Mouse (Mus musculus) midbrain, embryonic 13.5 days (tissue): Measurements from ENCODE around the gene Pald1. TPM values are rescaled to one million over a fixed set of nuclear protein-coding genes. Genes with fewer than 3 reads are reported as not detected.

Experiments used
- ATAC-seq: fragments of 200-750 bp; cut with Nextera tagmentation; 2 replicates; pipeline ENCODE4 v1.8.0; 2017; ENCODE audit warnings: mild to moderate bottlenecking, moderate TSS enrichment, moderate library complexity
- H3K27ac ChIP-seq: fragments of 300-500 bp; sonication (generic); 2 replicates; pipeline ENCODE4 v1.5.1; 2015; ENCODE audit warnings: inconsistent platforms, mild to moderate bottlenecking, moderate library complexity
- H3K27me3 ChIP-seq: fragments of 300-500 bp; sonication (generic); 2 replicates; pipeline ENCODE4 v1.6.1; 2015; ENCODE audit warnings: mild to moderate bottlenecking, inconsistent platforms
- H3K36me3 ChIP-seq: fragments of 300-500 bp; sonication (generic); 2 replicates; pipeline ENCODE4 v1.6.1; 2015; ENCODE audit warnings: mild to moderate bottlenecking, inconsistent platforms
- H3K4me1 ChIP-seq: fragments of 300-500 bp; sonication (generic); replicated peaks from 2 replicates; pipeline ENCODE4 v1.6.1; 2015; ENCODE audit warnings: inconsistent platforms
- H3K4me2 ChIP-seq: fragments of 300-500 bp; sonication (generic); replicated peaks from 2 replicates; pipeline ENCODE4 v1.6.1; 2015; ENCODE audit warnings: moderate library complexity, mild to moderate bottlenecking, inconsistent platforms
- H3K4me3 ChIP-seq: fragments of 300-500 bp; sonication (generic); replicated peaks from 2 replicates; pipeline ENCODE4 v1.5.1; 2015; ENCODE audit warnings: mild to moderate bottlenecking, inconsistent platforms
- H3K9ac ChIP-seq: fragments of 300-500 bp; sonication (generic); replicated peaks from 2 replicates; pipeline ENCODE4 v1.6.1; 2015; ENCODE audit warnings: mild to moderate bottlenecking, inconsistent platforms
- H3K9me3 ChIP-seq: fragments of 300-500 bp; sonication (generic); 2 replicates; pipeline ENCODE4 v1.6.1; 2016; ENCODE audit warnings: mild to moderate bottlenecking, inconsistent platforms
- WGBS: fragments of 180-500 bp; shearing (Covaris S2); methylation state at CpG from one replicate; pipeline ENCODE4 v1.1.7; 2015; 5-methylcytosine and 5-hydroxymethylcytosine counted together
- polyA plus RNA-seq: library from polyadenylated mRNA; unstranded; fragments of >200 nt; fragmentation: Nextera tagmentation; extraction: Ambion mirVana; gene quantifications from 2 replicates; pipeline ENCODE4 v1.2.1, GENCODE M21; 2015

Gene Pald1
- polyA plus RNA-seq, 1 experiment from 2014 or later: 21.1 TPM

- peaks cover 8% of the 10 kb centered on the region for H3K36me3 ChIP-seq
- 69% methylated on average over 8 of the region's 8 CpGs for WGBS
- no peak overlapping the region for H3K4me3 ChIP-seq
- H3K4me2 ChIP-seq: no peak overlapping the region
- H3K9me3 ChIP-seq: peaks cover 4% of the 10 kb centered on the region; the same call in 1 of the 2 replicates
- H3K27ac ChIP-seq: no peak overlapping the region
- ATAC-seq: no peak
- H3K4me1 ChIP-seq: peaks cover 20% of the 10 kb centered on the region
- H3K27me3 ChIP-seq: no peaks in the 10 kb centered on the region
- no peak overlapping the region for H3K9ac ChIP-seq
These were observed 58.6 kb downstream of the Pald1 start for GRCm38 (mm10) chr10:61324717-61325116.

- H3K4me1 ChIP-seq: no peaks in the 10 kb centered on the region
- no peak overlapping the region for H3K4me3 ChIP-seq
- H3K9ac ChIP-seq: no peak overlapping the region
- peaks cover 4% of the 10 kb centered on the region; the same call in 1 of the 2 replicates for H3K9me3 ChIP-seq
- no peak for ATAC-seq
- H3K36me3 ChIP-seq: peaks cover 8% of the 10 kb centered on the region
- WGBS: 89% methylated on average over 3 of the region's 3 CpGs
- no peaks in the 10 kb centered on the region for H3K27me3 ChIP-seq
- H3K27ac ChIP-seq: no peak overlapping the region
- no peak overlapping the region for H3K4me2 ChIP-seq
These were observed 64.8 kb downstream of the Pald1 start for GRCm38 (mm10) chr10:61318527-61318926.

- H3K36me3 ChIP-seq: no peaks in the 10 kb centered on the region
- no peak overlapping the region for H3K4me3 ChIP-seq
- no peak overlapping the region for H3K4me2 ChIP-seq
- H3K27me3 ChIP-seq: no peaks in the 10 kb centered on the region
- no peaks in the 10 kb centered on the region for H3K9me3 ChIP-seq
- H3K4me1 ChIP-seq: no peaks in the 10 kb centered on the region
- H3K27ac ChIP-seq: no peak overlapping the region
- 21% methylated on average over 9 of the region's 9 CpGs for WGBS
- H3K9ac ChIP-seq: no peak overlapping the region
- no peak for ATAC-seq
These were observed 67.9 kb downstream of the Pald1 start for GRCm38 (mm10) chr10:61315324-61315880.

DNA sequence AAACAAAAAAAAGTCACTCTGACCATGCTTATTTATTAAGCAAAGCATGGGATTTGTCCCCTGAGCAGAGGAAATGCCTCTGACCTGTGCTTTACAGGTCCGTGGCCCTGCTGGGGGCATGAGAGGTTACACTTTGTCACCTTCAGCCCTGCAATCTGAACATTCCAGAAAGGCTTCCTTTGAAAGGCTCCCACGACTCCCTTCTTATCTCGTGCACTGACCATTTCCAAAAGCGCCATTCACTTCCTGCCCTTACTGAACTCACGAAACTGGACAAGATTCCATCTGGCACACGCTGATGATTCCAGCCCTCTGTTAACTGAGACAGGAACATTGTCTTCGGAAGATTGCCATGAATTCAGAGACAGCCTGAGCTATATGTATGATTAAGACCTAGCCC, 69.6 kb downstream of the Pald1 start:
- Histone ChIP-seq H3K27ac (no peak overlapping the region), H3K9me3 (no peaks in the 10 kb centered on the region), H3K4me2 (no peak overlapping the region), H3K4me3 (no peak overlapping the region), H3K4me1 (no peaks in the 10 kb centered on the region), H3K9ac (no peak overlapping the region), H3K27me3 (no peaks in the 10 kb centered on the region), H3K36me3 (no peaks in the 10 kb centered on the region)
- no peak for ATAC-seq
- WGBS: 76% methylated on average over 7 of the region's 7 CpGs

DNA sequence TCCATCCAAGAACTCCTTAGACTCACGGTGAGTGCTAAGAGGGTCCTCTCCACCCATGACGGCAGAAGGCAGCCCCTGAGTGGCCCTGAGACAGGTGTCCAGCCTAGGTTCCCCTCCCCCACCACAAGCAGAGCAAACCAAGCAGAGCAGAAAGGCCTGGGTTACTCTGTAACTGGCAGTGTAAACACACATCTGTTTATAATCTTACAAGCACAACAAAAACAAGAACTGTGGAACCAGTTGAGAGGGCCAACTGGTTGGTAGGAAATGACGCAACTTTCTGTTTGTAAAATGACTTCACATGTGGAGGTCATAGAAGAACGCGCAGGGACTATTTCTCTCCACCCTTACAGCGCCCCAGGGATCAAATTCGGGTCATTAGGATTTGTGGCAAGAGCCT, 70.6 kb downstream of the Pald1 start:
- Histone ChIP-seq H3K27me3 (no peaks in the 10 kb centered on the region), H3K4me2 (no peak overlapping the region), H3K27ac (no peak overlapping the region), H3K36me3 (no peaks in the 10 kb centered on the region), H3K4me3 (no peak overlapping the region), H3K9me3 (no peaks in the 10 kb centered on the region), H3K4me1 (no peaks in the 10 kb centered on the region), H3K9ac (no peak overlapping the region)
- WGBS: 76% methylated on average over 7 of the region's 7 CpGs
- no peak for ATAC-seq

DNA sequence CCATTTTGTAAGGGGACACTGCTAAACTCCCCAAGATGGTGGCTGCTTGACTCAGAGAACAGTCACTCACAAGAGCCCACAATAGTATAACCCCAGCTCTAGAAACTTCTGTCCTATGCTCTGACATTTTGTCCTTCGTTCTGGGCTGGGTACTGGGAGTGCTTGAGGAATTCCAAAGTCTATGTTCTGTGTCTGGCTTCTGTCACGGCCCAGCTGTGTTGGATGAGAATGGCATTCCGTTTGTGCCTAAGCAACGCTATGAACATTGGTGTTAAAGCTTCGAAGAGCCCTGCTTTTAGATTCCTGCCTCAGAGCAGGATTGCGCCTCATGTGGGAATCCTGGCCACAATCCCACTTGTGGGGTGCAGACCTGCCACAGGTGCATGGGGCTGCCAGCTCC, 71.2 kb downstream of the Pald1 start:
- Histone ChIP-seq H3K9me3 (no peaks in the 10 kb centered on the region), H3K4me1 (no peaks in the 10 kb centered on the region), H3K36me3 (no peaks in the 10 kb centered on the region), H3K27ac (no peak overlapping the region), H3K9ac (no peak overlapping the region), H3K4me2 (no peak overlapping the region), H3K27me3 (no peaks in the 10 kb centered on the region), H3K4me3 (no peak overlapping the region)
- 89% methylated on average over 6 of the region's 6 CpGs for WGBS
- no peak for ATAC-seq

- no peak overlapping the region for H3K4me2 ChIP-seq
- H3K4me1 ChIP-seq: no peaks in the 10 kb centered on the region
- H3K36me3 ChIP-seq: no peaks in the 10 kb centered on the region
- H3K4me3 ChIP-seq: no peak overlapping the region
- no peaks in the 10 kb centered on the region for H3K27me3 ChIP-seq
- no peak overlapping the region for H3K9ac ChIP-seq
- ATAC-seq: no peak
- H3K9me3 ChIP-seq: no peaks in the 10 kb centered on the region
- 59% methylated on average over 12 of the region's 12 CpGs for WGBS
- H3K27ac ChIP-seq: no peak overlapping the region
These were observed 74.5 kb downstream of the Pald1 start for GRCm38 (mm10) chr10:61308706-61309320.

DNA sequence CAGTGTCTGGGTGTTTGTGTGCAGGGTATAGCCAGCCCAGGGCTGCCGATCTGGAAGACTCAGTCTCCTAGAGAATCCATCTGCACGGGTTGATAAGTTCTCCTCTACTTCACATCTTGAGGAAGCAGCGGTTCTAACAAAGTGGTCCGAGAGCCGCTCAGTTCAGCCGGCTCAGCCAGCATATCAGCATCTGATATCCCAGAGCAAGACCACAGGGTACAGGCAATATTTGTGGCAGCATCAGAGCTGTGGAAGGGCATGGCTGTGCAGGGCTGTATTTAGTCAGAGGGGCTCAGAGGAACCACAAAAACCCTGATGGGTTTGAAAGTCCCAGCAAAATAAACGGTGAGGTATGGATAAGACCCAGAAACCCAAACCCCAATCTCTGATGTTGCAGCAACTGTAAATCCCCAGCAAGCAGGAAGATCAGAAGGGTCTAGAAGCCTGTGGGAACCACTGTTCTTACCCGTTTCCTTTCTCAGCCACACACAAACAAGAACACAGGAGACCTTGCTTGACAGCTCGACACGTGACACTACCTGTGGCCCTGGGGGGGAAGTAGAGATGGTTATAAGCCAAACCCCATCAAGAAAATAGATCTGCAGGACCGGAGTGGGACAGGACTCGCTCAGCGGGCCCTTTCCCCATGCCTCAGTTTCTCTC, 77.3 kb downstream of the Pald1 start:
- Histone ChIP-seq H3K36me3 (no peaks in the 10 kb centered on the region), H3K9ac (no peak overlapping the region), H3K9me3 (no peaks in the 10 kb centered on the region), H3K4me1 (no peaks in the 10 kb centered on the region), H3K27me3 (no peaks in the 10 kb centered on the region), H3K4me2 (no peak overlapping the region), H3K27ac (no peak overlapping the region), H3K4me3 (no peak overlapping the region)
- ATAC-seq: no peak
- 86% methylated on average over 13 of the region's 13 CpGs for WGBS

DNA sequence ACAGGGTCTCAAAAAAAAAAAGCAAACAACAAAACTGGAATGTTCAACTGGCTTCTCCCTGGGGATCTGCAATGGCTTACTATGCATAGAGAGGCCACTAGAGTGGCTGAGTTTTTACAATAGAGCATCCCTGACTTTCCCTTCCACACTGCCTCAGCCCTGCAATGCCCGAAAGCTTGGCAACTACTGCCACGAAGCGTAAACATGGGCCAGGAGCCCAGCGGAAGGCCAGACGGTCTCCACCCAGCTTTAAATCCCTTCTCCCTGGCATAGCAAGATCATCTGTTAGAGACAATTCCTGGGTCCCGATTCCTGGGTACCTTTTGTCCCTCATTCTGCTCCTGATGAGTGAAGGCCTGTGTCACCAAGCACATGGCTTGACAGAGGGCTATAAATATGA, 79.3 kb downstream of the Pald1 start:
- Histone ChIP-seq H3K27ac (no peak overlapping the region), H3K9ac (no peak overlapping the region), H3K4me3 (no peak overlapping the region), H3K27me3 (no peaks in the 10 kb centered on the region), H3K36me3 (no peaks in the 10 kb centered on the region), H3K9me3 (no peaks in the 10 kb centered on the region), H3K4me1 (no peaks in the 10 kb centered on the region), H3K4me2 (no peak overlapping the region)
- no peak for ATAC-seq
- WGBS: 84% methylated on average over 6 of the region's 6 CpGs

DNA sequence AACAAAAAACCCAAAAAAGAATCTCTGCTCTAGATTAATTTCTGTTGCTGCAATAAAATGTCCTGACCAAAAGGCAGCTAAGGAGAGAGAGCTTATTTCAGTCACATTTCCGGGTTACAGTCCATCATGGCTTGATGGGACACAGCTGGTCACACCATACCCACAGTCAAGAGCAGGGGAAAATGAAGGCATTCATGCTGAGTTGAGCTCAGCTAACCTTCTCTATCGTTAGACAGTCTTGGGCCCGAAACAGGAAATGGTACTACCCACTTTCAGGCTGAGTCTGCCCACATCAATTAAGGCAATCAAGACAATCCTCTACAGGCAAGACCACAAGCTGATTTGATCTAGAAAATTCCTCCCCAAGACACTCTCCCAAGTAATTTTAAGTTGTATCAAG, 82.3 kb downstream of the Pald1 start:
- 86% methylated on average over 3 of the region's 3 CpGs for WGBS
- no peak overlapping the region for H3K4me2 ChIP-seq
- no peaks in the 10 kb centered on the region for H3K9me3 ChIP-seq
- no peak for ATAC-seq
- no peaks in the 10 kb centered on the region for H3K27me3 ChIP-seq
- H3K36me3 ChIP-seq: no peaks in the 10 kb centered on the region
- H3K9ac ChIP-seq: no peak overlapping the region
- H3K4me3 ChIP-seq: no peak overlapping the region
- H3K4me1 ChIP-seq: no peaks in the 10 kb centered on the region
- H3K27ac ChIP-seq: no peak overlapping the region

- Histone ChIP-seq H3K36me3 (no peaks in the 10 kb centered on the region), H3K27ac (no peak within 1 kb of the TSS), H3K4me1 (no peaks in the 10 kb centered on the region), H3K4me2 (no peak within 1 kb of the TSS), H3K27me3 (no peaks in the 10 kb centered on the region), H3K9me3 (no peaks in the 10 kb centered on the region), H3K9ac (no peak within 1 kb of the TSS), H3K4me3 (no peak within 1 kb of the TSS)
- 88% methylated on average over 7 of the region's 7 CpGs for WGBS
- no peak for ATAC-seq
These were observed 85.9 kb downstream of the Pald1 start, which contains the start of gene Prf1 for GRCm38 (mm10) chr10:61297477-61297876. Gene Prf1, plus strand, starts transcription at chr10:61297833.

DNA sequence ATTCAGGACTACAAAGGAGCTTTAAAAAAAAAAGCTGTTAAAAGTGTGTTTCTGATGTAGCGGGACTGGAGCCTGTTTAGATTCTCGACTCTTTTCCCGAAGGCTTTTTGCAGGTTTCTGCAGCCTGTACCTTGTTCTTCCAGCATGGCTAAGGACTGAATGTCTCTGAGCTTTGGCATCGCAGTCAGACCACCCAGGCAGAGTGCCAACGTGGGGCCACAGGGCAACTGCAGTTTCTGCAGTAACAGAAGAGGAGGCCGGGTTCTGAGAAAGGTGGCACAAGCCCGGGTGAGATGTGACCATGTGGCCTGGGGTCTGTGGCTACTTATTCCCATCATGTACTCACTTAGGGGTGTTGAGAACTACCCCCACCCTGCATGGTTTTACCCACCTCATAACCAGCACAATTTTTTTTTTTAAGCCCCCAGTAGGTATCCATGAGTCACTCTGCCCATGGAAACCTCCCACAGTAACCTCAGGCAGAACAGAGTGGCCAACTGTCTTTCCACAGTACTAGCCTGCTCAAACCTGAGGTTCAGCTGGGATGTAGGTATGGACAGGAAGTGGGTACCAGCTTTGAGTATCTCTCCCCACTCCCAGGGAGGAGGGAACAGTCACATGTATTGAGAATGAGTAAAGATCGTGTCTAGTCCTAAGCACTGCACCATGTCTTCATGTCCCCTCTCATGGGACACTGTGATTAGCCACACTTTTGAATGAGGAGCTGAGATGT, 86.5 kb downstream of the Pald1 start:
- H3K27ac ChIP-seq: no peak overlapping the region
- no peak overlapping the region for H3K4me2 ChIP-seq
- H3K9me3 ChIP-seq: no peaks in the 10 kb centered on the region
- H3K9ac ChIP-seq: no peak overlapping the region
- 89% methylated on average over 8 of the region's 8 CpGs for WGBS
- no peak for ATAC-seq
- H3K4me3 ChIP-seq: no peak overlapping the region
- no peaks in the 10 kb centered on the region for H3K27me3 ChIP-seq
- no peaks in the 10 kb centered on the region for H3K36me3 ChIP-seq
- no peaks in the 10 kb centered on the region for H3K4me1 ChIP-seq
